Mouse (Mus musculus) hindbrain, embryonic 12.5 days (tissue): ENCODE measurements around the gene Ppm1m. TPM values are rescaled to one million over a fixed set of nuclear protein-coding genes. Genes with fewer than 3 reads are reported as not detected.

Experiments used
- ATAC-seq: fragments of 200-750 bp; cut with Nextera tagmentation; 2 replicates; pipeline ENCODE4 v1.8.0; 2017; ENCODE audit warnings: moderate TSS enrichment; ENCODE audit not compliant: low FRiP score
- H3K27ac ChIP-seq: fragments of 300-500 bp; sonication (generic); 2 replicates; pipeline ENCODE4 v1.5.1; 2016; ENCODE audit warnings: mild to moderate bottlenecking
- H3K27me3 ChIP-seq: fragments of 300-500 bp; sonication (generic); 2 replicates; pipeline ENCODE4 v1.6.1; 2016; ENCODE audit warnings: mild to moderate bottlenecking
- H3K36me3 ChIP-seq: fragments of 300-500 bp; sonication (generic); 2 replicates; pipeline ENCODE4 v1.6.1; 2016; ENCODE audit warnings: mild to moderate bottlenecking
- H3K4me1 ChIP-seq: fragments of 300-500 bp; sonication (generic); 2 replicates; pipeline ENCODE4 v1.6.1; 2016
- H3K4me2 ChIP-seq: fragments of 300-500 bp; sonication (generic); replicated peaks from 2 replicates; pipeline ENCODE4 v1.6.1; 2016; ENCODE audit warnings: mild to moderate bottlenecking
- H3K4me3 ChIP-seq: fragments of 300-500 bp; sonication (generic); 2 replicates; pipeline ENCODE4 v1.5.1; 2016; ENCODE audit warnings: mild to moderate bottlenecking
- H3K9ac ChIP-seq: fragments of 300-500 bp; sonication (generic); 2 replicates; pipeline ENCODE4 v1.6.1; 2016; ENCODE audit warnings: mild to moderate bottlenecking, moderate library complexity
- H3K9me3 ChIP-seq: fragments of 300-500 bp; sonication (generic); replicated peaks from 2 replicates; pipeline ENCODE4 v1.6.1; 2016; ENCODE audit warnings: mild to moderate bottlenecking
- WGBS: fragments of 180-500 bp; shearing (Covaris S2); methylation state at CpG from one replicate; pipeline ENCODE4 v1.1.7; 2016; 5-methylcytosine and 5-hydroxymethylcytosine counted together
- polyA plus RNA-seq: library from polyadenylated mRNA; unstranded; fragments of >200 nt; fragmentation: Nextera tagmentation; extraction: Ambion mirVana; gene quantifications from 2 replicates; pipeline ENCODE4 v1.2.1, GENCODE M21; 2016

Ppm1m gene
- polyA plus RNA-seq, 1 experiment from 2014 or later, result 37.0 TPM

GRCm38 (mm10) chr9:106197732-106198131 lies 1.8 kb downstream of the Ppm1m start:
- peak overlapping the region; percentile 71; the same call in 1 of the 2 replicates for H3K4me2 ChIP-seq
- 93% methylated on average over 9 of the region's 9 CpGs for WGBS

DNA sequence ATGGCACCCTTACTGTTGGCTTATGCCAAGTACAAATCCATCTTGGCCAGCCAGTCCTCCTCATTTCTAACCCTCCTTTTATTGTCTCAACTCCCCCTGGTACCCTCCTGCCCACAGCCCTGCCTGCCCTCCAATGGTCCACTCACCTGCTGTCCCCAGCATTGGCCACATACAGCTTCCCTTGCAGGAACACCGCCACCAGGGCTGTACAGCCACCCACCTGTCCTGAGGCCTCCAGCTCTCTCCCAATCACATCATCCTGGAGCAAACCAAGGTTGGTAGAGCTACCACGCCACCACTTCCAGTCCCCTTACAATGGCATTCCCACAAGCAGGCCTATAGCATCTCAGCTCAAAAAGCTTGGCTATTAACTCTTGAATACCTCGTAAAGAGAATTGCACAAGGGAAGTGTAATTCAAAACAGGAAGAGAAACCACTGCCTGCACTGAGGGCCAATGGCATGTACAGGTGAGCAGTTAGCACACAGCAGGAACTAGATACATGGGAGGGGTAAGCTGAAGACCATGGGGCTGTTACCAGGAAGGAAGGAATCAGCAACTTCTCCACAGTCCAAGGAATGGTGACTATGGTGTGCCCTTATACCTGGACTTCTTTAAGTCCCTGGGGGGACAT lies 2.3 kb downstream of the Ppm1m start:
- Histone ChIP-seq H3K9ac (no peak overlapping the region), H3K9me3 (no peaks in the 10 kb centered on the region), H3K4me3 (no peak overlapping the region), H3K27ac (no peak overlapping the region), H3K27me3 (0 out of 2 replicates have a peak, but pooled peaks cover 4% of the 10 kb centered on the region), H3K36me3 (peaks cover 10% of the 10 kb centered on the region), H3K4me1 (peaks cover 24% of the 10 kb centered on the region), H3K4me2 (no peak overlapping the region)
- 89% methylated on average over 3 of the region's 3 CpGs for WGBS
- no peak for ATAC-seq

More at GRCm38 (mm10) chr9:106197732-106198131, 1.8 kb downstream of the Ppm1m start:
- Histone ChIP-seq H3K4me3 (no peak overlapping the region), H3K36me3 (peaks cover 7% of the 10 kb centered on the region; the same call in 1 of the 2 replicates), H3K9ac (no peak overlapping the region), H3K9me3 (no peaks in the 10 kb centered on the region), H3K27ac (no peak overlapping the region), H3K27me3 (0 out of 2 replicates have a peak, but pooled peaks cover 4% of the 10 kb centered on the region), H3K4me1 (peaks cover 26% of the 10 kb centered on the region)
- no peak for ATAC-seq

DNA sequence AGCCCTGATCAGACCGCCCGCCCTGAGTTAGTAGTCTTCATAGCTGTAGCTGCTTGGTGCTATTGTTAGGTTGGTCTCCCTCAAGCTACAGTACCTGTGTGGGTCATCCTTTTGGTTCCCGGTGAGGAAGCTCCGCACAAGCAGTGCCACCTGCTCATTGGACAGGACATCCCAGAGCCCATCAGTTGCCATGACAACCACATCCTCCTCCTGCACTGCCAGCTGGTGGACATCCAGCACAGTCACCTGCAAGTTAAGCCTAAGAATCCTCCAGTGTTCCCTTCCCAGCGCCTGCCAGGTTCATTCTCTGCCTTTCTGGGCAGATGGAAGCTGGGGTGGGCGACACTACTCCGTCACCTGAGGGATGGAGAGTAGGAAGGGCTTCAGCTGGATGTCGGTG lies 3.9 kb downstream of the Ppm1m start:
- H3K4me2 ChIP-seq, result no peak overlapping the region
- peaks cover 25% of the 10 kb centered on the region for H3K36me3 ChIP-seq
- WGBS, result 81% methylated on average over 8 of the region's 8 CpGs
- H3K27me3 ChIP-seq, result 0 out of 2 replicates have a peak, but pooled peaks cover 4% of the 10 kb centered on the region
- no peak overlapping the region for H3K4me3 ChIP-seq
- H3K9me3 ChIP-seq, result no peaks in the 10 kb centered on the region
- H3K9ac ChIP-seq, result no peak overlapping the region
- 0 out of 2 replicates have a peak, but pooled peaks have one; percentile 17 for ATAC-seq
- peaks cover 22% of the 10 kb centered on the region for H3K4me1 ChIP-seq
- H3K27ac ChIP-seq, result peak overlapping the region; percentile 13; the same call in 1 of the 2 replicates

DNA sequence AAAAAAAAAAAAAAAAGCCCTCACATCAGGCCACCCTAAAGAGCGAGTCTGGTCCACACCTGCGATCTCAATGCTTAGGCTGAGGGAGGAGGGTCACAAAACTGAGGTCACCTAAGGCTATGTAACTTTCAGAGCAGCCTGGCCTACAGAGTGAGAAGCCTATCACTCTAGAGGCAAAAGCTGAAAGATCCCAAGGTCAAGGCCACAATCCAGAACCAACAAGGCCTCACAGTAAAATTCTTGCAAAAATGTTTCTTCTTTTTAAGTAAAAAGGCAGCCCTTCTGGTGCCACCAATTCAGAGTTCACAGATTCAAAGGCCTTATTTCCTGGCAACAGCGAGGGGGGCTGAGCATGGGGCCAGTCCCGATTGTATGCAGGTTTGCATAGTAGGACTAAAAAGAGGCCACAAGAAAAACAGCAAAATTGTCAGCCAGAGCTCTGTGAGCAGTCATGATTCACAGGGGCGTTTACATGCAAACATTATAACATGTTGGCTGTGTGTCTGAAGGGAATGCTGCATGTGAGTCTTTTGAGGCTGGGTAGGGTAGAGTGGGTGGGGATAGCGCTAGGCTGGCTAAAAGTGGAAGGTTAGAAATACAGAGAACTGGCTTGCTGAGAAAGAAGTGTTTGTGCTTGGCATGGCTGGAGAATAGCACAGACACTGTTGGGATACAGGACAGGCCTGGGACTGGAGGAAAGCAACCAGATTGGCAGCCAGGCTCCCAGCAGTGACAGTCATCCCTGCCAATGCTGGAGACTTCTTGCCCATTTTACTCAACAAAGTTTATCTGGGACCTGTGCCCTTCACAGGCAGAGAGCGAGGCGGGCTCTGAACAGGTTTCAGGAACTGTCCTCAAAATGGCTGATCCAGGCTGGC lies 5.4 kb downstream of the Ppm1m start:
- Histone ChIP-seq H3K36me3 (peaks cover 40% of the 10 kb centered on the region), H3K27ac (no peak overlapping the region), H3K4me3 (no peak overlapping the region), H3K4me1 (peaks cover 17% of the 10 kb centered on the region), H3K4me2 (no peak overlapping the region), H3K9ac (no peak overlapping the region), H3K9me3 (no peaks in the 10 kb centered on the region), H3K27me3 (no peaks in the 10 kb centered on the region)
- no peak for ATAC-seq
- 91% methylated on average over 8 of the region's 8 CpGs for WGBS

- ATAC-seq, result no peak
- Histone ChIP-seq H3K4me3 (no peak overlapping the region), H3K36me3 (peaks cover 52% of the 10 kb centered on the region), H3K27ac (no peak overlapping the region), H3K4me2 (no peak overlapping the region), H3K9ac (no peak overlapping the region), H3K27me3 (no peaks in the 10 kb centered on the region), H3K9me3 (no peaks in the 10 kb centered on the region), H3K4me1 (peaks cover 11% of the 10 kb centered on the region)
- 83% methylated on average over 1 of the region's 1 CpGs for WGBS
Measured at GRCm38 (mm10) chr9:106192998-106193397, 6.5 kb downstream of the Ppm1m start.

GRCm38 (mm10) chr9:106192024-106192423 lies 7.5 kb downstream of the Ppm1m start:
- peaks cover 61% of the 10 kb centered on the region for H3K36me3 ChIP-seq
- H3K4me2 ChIP-seq, result no peak overlapping the region
- no peak for ATAC-seq
- H3K9ac ChIP-seq, result no peak overlapping the region
- H3K27ac ChIP-seq, result no peak overlapping the region
- H3K9me3 ChIP-seq, result no peaks in the 10 kb centered on the region
- no peaks in the 10 kb centered on the region for H3K27me3 ChIP-seq
- 93% methylated on average over 8 of the region's 8 CpGs for WGBS
- no peak overlapping the region for H3K4me3 ChIP-seq
- peaks cover 8% of the 10 kb centered on the region for H3K4me1 ChIP-seq

DNA sequence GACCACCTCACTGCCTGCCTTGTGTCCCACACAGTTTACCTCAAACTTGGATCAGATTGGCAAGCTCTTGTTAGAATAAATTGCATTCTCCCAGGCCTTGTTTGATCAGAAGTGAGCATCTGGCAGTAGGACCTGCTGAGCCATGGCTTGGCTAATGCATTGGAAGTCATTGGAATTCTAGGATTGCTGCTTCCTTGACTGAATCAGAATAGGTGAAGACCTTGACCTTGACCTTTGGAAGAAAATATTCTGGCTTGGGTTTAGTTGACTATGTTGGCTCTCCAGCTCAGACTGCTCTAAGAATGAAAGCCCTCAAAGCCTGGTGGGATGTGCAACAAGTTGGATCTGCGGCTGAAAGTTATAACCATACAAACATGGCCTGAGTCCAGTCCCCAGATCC lies 8.2 kb downstream of the Ppm1m start:
- 100% methylated on average over 1 of the region's 1 CpGs for WGBS
- Histone ChIP-seq H3K27me3 (no peaks in the 10 kb centered on the region), H3K36me3 (peaks cover 68% of the 10 kb centered on the region), H3K4me1 (peaks cover 8% of the 10 kb centered on the region), H3K9me3 (no peaks in the 10 kb centered on the region), H3K9ac (no peak overlapping the region), H3K4me3 (no peak overlapping the region), H3K27ac (no peak overlapping the region), H3K4me2 (no peak overlapping the region)
- no peak for ATAC-seq

- Histone ChIP-seq H3K4me2 (no peak overlapping the region), H3K27me3 (no peaks in the 10 kb centered on the region), H3K36me3 (peaks cover 87% of the 10 kb centered on the region), H3K4me1 (no peaks in the 10 kb centered on the region), H3K4me3 (no peak overlapping the region), H3K9me3 (no peaks in the 10 kb centered on the region), H3K9ac (no peak overlapping the region), H3K27ac (no peak overlapping the region)
- no peak for ATAC-seq
- 94% methylated on average over 5 of the region's 5 CpGs for WGBS
Measured at GRCm38 (mm10) chr9:106183996-106184395, 15.6 kb downstream of the Ppm1m start.

GRCm38 (mm10) chr9:106182146-106182545 lies 17.4 kb downstream of the Ppm1m start:
- Histone ChIP-seq H3K36me3 (peaks cover 85% of the 10 kb centered on the region), H3K9me3 (no peaks in the 10 kb centered on the region), H3K9ac (no peak overlapping the region), H3K4me1 (no peaks in the 10 kb centered on the region), H3K27ac (no peak overlapping the region), H3K4me3 (no peak overlapping the region), H3K27me3 (no peaks in the 10 kb centered on the region), H3K4me2 (no peak overlapping the region)
- ATAC-seq, result no peak
- WGBS, result 95% methylated on average over 4 of the region's 4 CpGs

DNA sequence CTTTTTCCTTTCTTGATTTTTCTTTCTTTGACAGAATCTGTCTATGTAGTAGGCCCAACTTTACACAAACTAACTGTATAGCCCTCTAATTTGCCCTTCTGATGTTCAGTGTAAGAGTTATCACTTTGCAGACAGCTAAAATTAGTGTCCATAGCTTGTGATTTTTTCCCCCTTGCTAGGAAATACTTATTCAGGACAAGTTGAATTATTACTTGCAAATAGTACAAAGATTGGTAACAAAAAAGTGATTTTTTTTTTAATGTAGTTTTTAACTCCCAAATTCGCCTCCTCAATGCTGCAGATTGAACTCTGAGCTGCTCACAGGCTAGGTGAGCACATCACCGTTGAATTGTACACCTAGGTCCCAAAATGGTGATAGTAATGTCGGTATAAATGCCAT lies 19.6 kb downstream of the Ppm1m start:
- 94% methylated on average over 3 of the region's 3 CpGs for WGBS

DNA sequence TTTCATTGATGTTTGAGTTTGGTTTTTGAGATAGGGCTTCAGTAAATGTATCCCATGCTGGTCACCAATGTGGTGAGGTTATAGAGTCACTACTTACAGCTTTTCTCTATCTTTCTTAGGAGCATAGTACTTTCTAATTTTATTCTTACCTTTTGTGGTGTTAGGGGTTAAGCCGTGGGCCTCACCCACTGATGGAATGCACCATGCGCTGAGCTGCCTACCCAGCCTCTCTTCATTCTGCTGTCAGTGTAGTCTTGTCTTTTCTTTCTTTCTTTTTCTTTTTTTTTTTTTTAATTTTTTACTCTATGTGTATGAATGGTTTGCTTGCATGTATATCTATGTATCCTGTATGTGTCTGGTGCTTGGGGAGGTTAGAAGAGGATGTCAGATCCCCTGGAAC lies 20.1 kb downstream of the Ppm1m start:
- H3K9me3 ChIP-seq, result no peaks in the 10 kb centered on the region
- 88% methylated on average over 2 of the region's 2 CpGs for WGBS
- H3K36me3 ChIP-seq, result peaks cover 64% of the 10 kb centered on the region
- H3K4me1 ChIP-seq, result peaks cover 4% of the 10 kb centered on the region
- no peaks in the 10 kb centered on the region for H3K27me3 ChIP-seq
- no peak overlapping the region for H3K27ac ChIP-seq
- no peak overlapping the region for H3K4me3 ChIP-seq
- H3K9ac ChIP-seq, result no peak overlapping the region
- no peak overlapping the region for H3K4me2 ChIP-seq
- ATAC-seq, result no peak

More for the DNA sequence above, 19.6 kb downstream of the Ppm1m start:
- no peak for ATAC-seq
- Histone ChIP-seq H3K36me3 (peaks cover 69% of the 10 kb centered on the region), H3K4me1 (no peaks in the 10 kb centered on the region), H3K27me3 (no peaks in the 10 kb centered on the region), H3K9ac (no peak overlapping the region), H3K4me2 (no peak overlapping the region), H3K4me3 (no peak overlapping the region), H3K27ac (no peak overlapping the region), H3K9me3 (no peaks in the 10 kb centered on the region)

DNA sequence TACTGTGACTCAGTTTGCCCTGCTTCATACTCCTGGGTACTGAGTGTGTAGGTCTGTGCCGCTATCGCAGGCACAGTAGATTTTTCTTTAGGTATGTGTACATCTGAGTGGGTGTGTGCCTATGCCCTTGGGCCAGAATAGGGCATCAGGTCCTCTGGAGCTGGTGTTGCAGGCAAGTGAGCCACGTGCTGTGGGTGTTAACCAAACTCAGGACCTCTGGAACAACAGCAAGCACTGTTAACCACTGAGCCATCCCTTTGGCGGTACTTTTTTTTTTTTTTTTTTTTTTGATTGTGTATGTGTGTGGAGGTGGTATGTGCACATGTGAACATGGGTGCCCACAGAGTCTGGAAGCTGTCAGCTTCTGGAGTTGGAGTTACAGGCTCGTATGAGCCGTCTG lies 21.7 kb downstream of the Ppm1m start:
- 92% methylated on average over 6 of the region's 6 CpGs for WGBS
- no peak for ATAC-seq
- Histone ChIP-seq H3K27ac (no peak overlapping the region), H3K9ac (no peak overlapping the region), H3K4me1 (peaks cover 18% of the 10 kb centered on the region), H3K9me3 (no peaks in the 10 kb centered on the region), H3K4me3 (no peak overlapping the region), H3K27me3 (no peaks in the 10 kb centered on the region), H3K4me2 (no peak overlapping the region), H3K36me3 (peaks cover 48% of the 10 kb centered on the region)
